Mouse (Mus musculus): ENCODE measurements around the gene Prdm11.

DNA sequence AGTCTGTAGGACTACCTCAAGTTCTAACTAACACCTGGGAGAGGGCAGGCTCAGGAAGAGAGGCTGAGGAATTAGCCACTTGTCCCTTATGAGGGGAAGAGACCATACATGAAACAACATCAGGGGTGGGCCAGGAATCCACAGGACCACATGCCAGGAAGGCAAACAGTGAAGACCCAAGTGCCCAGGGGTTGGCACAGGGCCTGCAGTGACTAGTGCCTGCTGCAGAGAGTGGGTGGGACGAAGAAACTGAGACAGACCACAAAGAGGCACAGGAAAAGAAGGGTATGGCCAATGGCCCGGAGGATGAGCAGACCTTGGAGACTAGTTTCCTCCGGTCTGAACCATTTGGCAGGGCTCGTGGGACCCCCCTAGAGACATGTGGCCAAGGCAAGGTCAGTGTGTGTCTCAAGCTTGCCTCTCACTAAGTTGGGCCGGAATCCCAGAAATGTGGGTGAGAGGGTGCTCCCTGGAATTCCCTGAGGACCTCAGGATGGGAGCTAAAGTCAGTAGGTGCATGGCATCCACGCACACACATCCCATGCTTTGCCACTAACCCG, 1.6 kb upstream of the Prdm11 start:
- TF ChIP-seq MAFK (IDR thresholded peaks at IDR 0.05; ENCODE audit: insufficient read depth, low read depth, low read length) (no peak), HCFC1 (IDR thresholded peaks at IDR 0.05; ENCODE audit: borderline replicate concordance, insufficient read depth, low read length) (no peak), ZC3H11A (IDR thresholded peaks at IDR 0.05; ENCODE audit: borderline replicate concordance, low read depth, low read length) (no peak), ZNF384 (IDR thresholded peaks at IDR 0.05; ENCODE audit: low read depth, low read length) (no peak), CHD2 (IDR thresholded peaks at IDR 0.05; ENCODE audit: low read depth, low read length) (no peak)

All from ES-E14 (cell line).